Mouse (Mus musculus) kidney, embryonic 14.5 days (tissue): ENCODE data around the gene Olfr61. TPM values are rescaled to one million over a fixed set of nuclear protein-coding genes. Genes with fewer than 3 reads are reported as not detected.

ENCODE experiments used
- polyA plus RNA-seq: library from polyadenylated mRNA; unstranded; fragments of >200 nt; fragmentation: Nextera tagmentation; extraction: Ambion mirVana; gene quantifications from 2 replicates; pipeline ENCODE4 v1.2.1, GENCODE M21; 2014

The Olfr61 gene
- polyA plus RNA-seq, 1 experiment from 2014 or later, result not detected

Other genes starting within 250 kb of the Olfr61 start
- gene Olfr531, start 226.1 kb upstream of the Olfr61 start, polyA plus RNA-seq, result not detected in 2 replicates
- gene Olfr532, start 207.3 kb upstream of the Olfr61 start, polyA plus RNA-seq, result not detected in 2 replicates
- gene Olfr533, start 165.6 kb upstream of the Olfr61 start, polyA plus RNA-seq, result not detected in 2 replicates
- gene Olfr535, start 144.8 kb upstream of the Olfr61 start, polyA plus RNA-seq, result not detected in 2 replicates
- gene Olfr536, start 121.6 kb upstream of the Olfr61 start, polyA plus RNA-seq, result not detected in 2 replicates
- gene Olfr538, start 61.1 kb upstream of the Olfr61 start, polyA plus RNA-seq, result not detected in 2 replicates
- gene Olfr46, start 27.7 kb upstream of the Olfr61 start, polyA plus RNA-seq, result not detected in 2 replicates
- gene Olfr53, start 17.5 kb downstream of the Olfr61 start, polyA plus RNA-seq, result not detected in 2 replicates
- not detected in 2 replicates for gene Olfr539, start 31.0 kb downstream of the Olfr61 start, polyA plus RNA-seq
- gene Olfr45, start 53.0 kb downstream of the Olfr61 start, polyA plus RNA-seq, result not detected in 2 replicates
- gene Olfr541, start 68.3 kb downstream of the Olfr61 start, polyA plus RNA-seq, result not detected in 2 replicates
- 0.12 TPM in 1 of 2 replicates, not detected in the other for gene Cyp2e1, start 134.8 kb downstream of the Olfr61 start, polyA plus RNA-seq
- 0.28 TPM in 1 of 2 replicates, not detected in the other for gene Syce1, start 158.9 kb downstream of the Olfr61 start, polyA plus RNA-seq
- 1.4 and 2.1 TPM in 2 replicates for gene Zfp941, start 193.2 kb downstream of the Olfr61 start, polyA plus RNA-seq
- gene Urah, start 206.0 kb downstream of the Olfr61 start, polyA plus RNA-seq, result 0.85 TPM in 1 of 2 replicates, not detected in the other
- gene Scgb1c1, start 216.6 kb downstream of the Olfr61 start, polyA plus RNA-seq, result not detected in 2 replicates
- gene Odf3, start 218.8 kb downstream of the Olfr61 start, polyA plus RNA-seq, result not detected in 2 replicates
- not detected in 2 replicates for gene Gm45785, start 227.4 kb downstream of the Olfr61 start, polyA plus RNA-seq
- 40.8 and 49.4 TPM in 2 replicates for gene Ric8a, start 228.0 kb downstream of the Olfr61 start, polyA plus RNA-seq
- 38.6 and 41.7 TPM in 2 replicates for gene Bet1l, start 228.6 kb downstream of the Olfr61 start, polyA plus RNA-seq